Mouse (Mus musculus): ENCODE results near the gene Arg2.
A peak's percentile ranks its signal among the peaks of the same experiment; 100 is the strongest.
"Not testable (repeated sequence)": the region's sequence is repeated elsewhere in the genome, so short reads cannot be mapped to it uniquely, and the experiment has no call there.

Gene Arg2

GRCm38 (mm10) chr12:79171269-79171995 is 40.9 kb downstream of the Arg2 start:
- DNase-seq: no peak

- peak; percentile 95 to 97 for DNase-seq
These were observed 41.7 kb downstream of the Arg2 start, which contains the start of gene Vti1b for GRCm38 (mm10) chr12:79172019-79172941. Gene Vti1b, minus strand, starts transcription at chr12:79172667.

- DNase-seq: peak in 1 of 2 experiments; percentile 16
These were observed 43.1 kb downstream of the Arg2 start for GRCm38 (mm10) chr12:79173721-79174120.

- DNase-seq: no peak
These were observed 45.4 kb downstream of the Arg2 start for GRCm38 (mm10) chr12:79175998-79176397.

- DNase-seq: not testable (repeated sequence)
These were observed 54.6 kb downstream of the Arg2 start for GRCm38 (mm10) chr12:79185160-79185559.

- peak; percentile 75 to 78 for DNase-seq
These were observed 60.5 kb downstream of the Arg2 start for GRCm38 (mm10) chr12:79190931-79191673.

- peak; percentile 87 to 89 for DNase-seq
These were observed 61.1 kb downstream of the Arg2 start for GRCm38 (mm10) chr12:79191701-79192100.

GRCm38 (mm10) chr12:79192193-79192592 is 61.6 kb downstream of the Arg2 start, which contains the start of gene Rdh11:
Gene Rdh11, minus strand, starts transcription at chr12:79192293.
- DNase-seq: no peak

- DNase-seq: peak; percentile 82
These were observed 62.9 kb downstream of the Arg2 start for GRCm38 (mm10) chr12:79193441-79193840.

- DNase-seq: no peak
These were observed 66.5 kb downstream of the Arg2 start for GRCm38 (mm10) chr12:79197105-79197504.

GRCm38 (mm10) chr12:79201882-79202281 is 71.3 kb downstream of the Arg2 start:
- no peak for DNase-seq

All from B cell, adult 2 months (primary cell).